8 mouse cellular contexts compared by ENCODE assay signal in genomic region chr4:40947565-40948159, GRCm38 (mm10). TPM values are rescaled to one million over a fixed set of nuclear protein-coding genes. Genes with fewer than 3 reads are reported as not detected.
DNase-seq lines count a peak whose midpoint lies in the region; ATAC-seq and TF ChIP-seq lines count a peak whose summit lies in the region.

No protein-coding gene starts in this region.

- H3K4me2 ChIP-seq in heart, embryonic 11.5 days, result peak overlapping the region; percentile 72
- H3K4me2 ChIP-seq in embryonic facial prominence, embryonic 14.5 days (ENCODE audit: low read depth, low read length), result peak overlapping the region; percentile 74
- peak overlapping the region; percentile 55 for H3K4me2 ChIP-seq in limb, embryonic 11.5 days (ENCODE audit: low read depth, severe bottlenecking)

- DNase-seq in heart, adult 18-20 months, result no peak
- peak; percentile 19 for DNase-seq in embryonic facial prominence, embryonic 14.5 days (ENCODE audit: low spot score)
- no peak for DNase-seq in limb, embryonic 11.5 days (ENCODE audit: low spot score)
- DNase-seq in neural tube, embryonic 10.5 days (ENCODE audit: extremely low spot score, low spot score), result peak; percentile 84
- no peak for DNase-seq in B cell, adult 2 months
- no peak for DNase-seq in frontal cortex, postnatal 25 days (ENCODE audit: low spot score in 2 of 2)

- H3K79me2 ChIP-seq in C2C12 (ENCODE audit: control insufficient read depth, insufficient read depth), result peaks cover 57% of the 10 kb centered on the region

- peaks cover 17% of the 10 kb centered on the region for H3K4me1 ChIP-seq in heart, embryonic 11.5 days (ENCODE audit: control insufficient read depth, insufficient read depth, low read length)
- peaks cover 17% of the 10 kb centered on the region for H3K4me1 ChIP-seq in embryonic facial prominence, embryonic 14.5 days (ENCODE audit: control insufficient read depth, insufficient read depth, low read length)
- peaks cover 7% of the 10 kb centered on the region; the same call in 1 of the 2 replicates for H3K4me1 ChIP-seq in limb, embryonic 11.5 days (ENCODE audit: control insufficient read depth, insufficient read depth, low read length)

- H3K27me3 ChIP-seq in heart, embryonic 11.5 days (ENCODE audit: control insufficient read depth, insufficient read depth, low read length), result no peaks in the 10 kb centered on the region
- H3K27me3 ChIP-seq in C2C12 (ENCODE audit: control insufficient read depth, insufficient read depth, insufficient read length), result no peaks in the 10 kb centered on the region
- no peaks in the 10 kb centered on the region for H3K27me3 ChIP-seq in embryonic facial prominence, embryonic 14.5 days (replicated peaks; ENCODE audit: control insufficient read depth, insufficient read depth, low read length)
- no peaks in the 10 kb centered on the region for H3K27me3 ChIP-seq in limb, embryonic 11.5 days (ENCODE audit: control insufficient read depth, insufficient read depth, low read length)

- peak overlapping the region; percentile 93 for H3K9ac ChIP-seq in heart, embryonic 11.5 days (ENCODE audit: low read depth, low read length)
- H3K9ac ChIP-seq in embryonic facial prominence, embryonic 14.5 days (ENCODE audit: low read depth, low read length), result peak overlapping the region; percentile 94
- H3K9ac ChIP-seq in limb, embryonic 11.5 days (ENCODE audit: low read length), result peak overlapping the region; percentile 89

- H3K36me3 ChIP-seq in heart, embryonic 11.5 days (ENCODE audit: control insufficient read depth, insufficient read depth, low read length), result peaks cover 30% of the 10 kb centered on the region
- peaks cover 62% of the 10 kb centered on the region for H3K36me3 ChIP-seq in C2C12 (ENCODE audit: control insufficient read depth, insufficient read depth)
- peaks cover 59% of the 10 kb centered on the region for H3K36me3 ChIP-seq in embryonic facial prominence, embryonic 14.5 days (ENCODE audit: control insufficient read depth, insufficient read depth, low read length)
- H3K36me3 ChIP-seq in limb, embryonic 11.5 days (ENCODE audit: control insufficient read depth, insufficient read depth, low read length), result peaks cover 3% of the 10 kb centered on the region; the same call in 1 of the 2 replicates

- peak overlapping the region; percentile 84 for H3K27ac ChIP-seq in heart, embryonic 11.5 days (ENCODE audit: low read depth, low read length)
- peak overlapping the region; percentile 83 for H3K27ac ChIP-seq in embryonic facial prominence, embryonic 14.5 days (replicated peaks; ENCODE audit: low read depth, low read length)
- peak overlapping the region; percentile 32; the same call in 1 of the 2 replicates for H3K27ac ChIP-seq in limb, embryonic 11.5 days (replicated peaks; ENCODE audit: low read depth, low read length)

- no peak for TF ChIP-seq CTCF in C2C12 (IDR thresholded peaks at IDR 0.05; ENCODE audit: control insufficient read depth, insufficient read depth, insufficient read length)

- no peaks in the 10 kb centered on the region for H3K9me3 ChIP-seq in heart, embryonic 11.5 days (replicated peaks; ENCODE audit: control insufficient read depth, low read length)
- no peaks in the 10 kb centered on the region for H3K9me3 ChIP-seq in embryonic facial prominence, embryonic 14.5 days (ENCODE audit: control insufficient read depth, low read length)
- H3K9me3 ChIP-seq in limb, embryonic 11.5 days (ENCODE audit: control insufficient read depth, low read length), result no peaks in the 10 kb centered on the region

- peaks cover 37% of the 10 kb centered on the region for H3K79me3 ChIP-seq in C2C12 (ENCODE audit: low read depth)

- peak; percentile 20 for ATAC-seq in heart, embryonic 11.5 days (replicated peaks; ENCODE audit: insufficient number of reproducible peaks, low FRiP score, low TSS enrichment)
- ATAC-seq in embryonic facial prominence, embryonic 14.5 days (ENCODE audit: low read depth), result peak; percentile 4; the same call in 1 of the 2 replicates
- peak; percentile 73 for ATAC-seq in limb, embryonic 11.5 days (ENCODE audit: insufficient number of reproducible peaks, low FRiP score, low TSS enrichment, low read depth)

- H3K4me3 ChIP-seq in heart, embryonic 11.5 days (ENCODE audit: low read depth, low read length), result peak overlapping the region; percentile 97
- H3K4me3 ChIP-seq in C2C12 (ENCODE audit: insufficient read depth, poor library complexity, severe bottlenecking), result peak overlapping the region; percentile 60
- peak overlapping the region; percentile 96 for H3K4me3 ChIP-seq in embryonic facial prominence, embryonic 14.5 days (ENCODE audit: low read depth, low read length)
- peak overlapping the region; percentile 81 for H3K4me3 ChIP-seq in limb, embryonic 11.5 days (ENCODE audit: low read depth, low read length)

- H3ac ChIP-seq in C2C12 (ENCODE audit: control insufficient read depth, insufficient read length, low read depth), result peak overlapping the region; percentile 87

- WGBS in heart, embryonic 11.5 days (ENCODE audit: insufficient replicate concordance), result under 1% methylated on average over 40 of the region's 40 CpGs
- WGBS in embryonic facial prominence, embryonic 14.5 days, result under 1% methylated on average over 27 of the region's 40 CpGs
- under 1% methylated on average over 40 of the region's 40 CpGs for WGBS in limb, embryonic 11.5 days

TF ChIP-seq in C2C12, 6 proteins besides CTCF, POLR2A, EP300 and RAD21:
- TF ChIP-seq USF1 (IDR thresholded peaks at IDR 0.05; ENCODE audit: low read depth) (no peak), MYOD1 (IDR thresholded peaks at IDR 0.05; ENCODE audit: control insufficient read depth, insufficient read length, low read depth) (no peak), MYOG (IDR thresholded peaks at IDR 0.05; ENCODE audit: control insufficient read depth, extremely low read depth, insufficient read length) (no peak), FOSL1 (IDR thresholded peaks at IDR 0.05; ENCODE audit: insufficient read depth, low read length, poor library complexity, severe bottlenecking) (no peak)
TF ChIP-seq in C2C12: peak in this region for 0.

RNA-seq across cellular contexts. Expression of gene Bag1, which starts 0.4 kb away (rescaled TPM):
- polyA plus RNA-seq in heart, embryonic 11.5 days (2014; fragmentation: Nextera tagmentation; extraction: Ambion mirVana), result 199 and 217 TPM in 2 replicates
- total RNA-seq in heart, adult 18-20 months (2021), result 100 to 1,000 TPM; 273 to 283 TPM
- polyA plus RNA-seq in C2C12 (2012; fragmentation: generic; extraction: Trizol), result 170 TPM
- polyA plus RNA-seq in embryonic facial prominence, embryonic 14.5 days (2014; fragmentation: Nextera tagmentation; extraction: Ambion mirVana), result 232 and 240 TPM in 2 replicates
- polyA plus RNA-seq in limb, embryonic 11.5 days (2014; fragmentation: Nextera tagmentation; extraction: Ambion mirVana), result 254 and 256 TPM in 2 replicates

RNA-seq across cellular contexts. Expression of gene Chmp5, which starts 0.5 kb away (rescaled TPM):
- 78.2 and 90.4 TPM in 2 replicates for polyA plus RNA-seq in heart, embryonic 11.5 days (2014; fragmentation: Nextera tagmentation; extraction: Ambion mirVana)
- total RNA-seq in heart, adult 18-20 months (2021), result 10 to 100 TPM; 37.4 to 38.6 TPM
- polyA plus RNA-seq in C2C12 (2012; fragmentation: generic; extraction: Trizol), result 48.8 TPM
- 103 TPM in 2 replicates for polyA plus RNA-seq in embryonic facial prominence, embryonic 14.5 days (2014; fragmentation: Nextera tagmentation; extraction: Ambion mirVana)
- polyA plus RNA-seq in limb, embryonic 11.5 days (2014; fragmentation: Nextera tagmentation; extraction: Ambion mirVana), result 110 and 115 TPM in 2 replicates

RNA-seq across cellular contexts. Expression of gene Nfx1, which starts 23.0 kb away (rescaled TPM):
- 67.7 and 68.3 TPM in 2 replicates for polyA plus RNA-seq in heart, embryonic 11.5 days (2014; fragmentation: Nextera tagmentation; extraction: Ambion mirVana)
- 10 to 100 TPM; 21.2 to 21.8 TPM for total RNA-seq in heart, adult 18-20 months (2021)
- 29.0 TPM for polyA plus RNA-seq in C2C12 (2012; fragmentation: generic; extraction: Trizol)
- polyA plus RNA-seq in embryonic facial prominence, embryonic 14.5 days (2014; fragmentation: Nextera tagmentation; extraction: Ambion mirVana), result 78.4 and 85.0 TPM in 2 replicates
- polyA plus RNA-seq in limb, embryonic 11.5 days (2014; fragmentation: Nextera tagmentation; extraction: Ambion mirVana), result 99.6 and 111 TPM in 2 replicates

RNA-seq across cellular contexts. Expression of gene Spink4, which starts 27.8 kb away (rescaled TPM):
- 5.9 and 7.9 TPM in 2 replicates for polyA plus RNA-seq in heart, embryonic 11.5 days (2014; fragmentation: Nextera tagmentation; extraction: Ambion mirVana)
- not detected for total RNA-seq in heart, adult 18-20 months (2021)
- polyA plus RNA-seq in C2C12 (2012; fragmentation: generic; extraction: Trizol), result not detected
- 0.84 TPM in 1 of 2 replicates, not detected in the other for polyA plus RNA-seq in embryonic facial prominence, embryonic 14.5 days (2014; fragmentation: Nextera tagmentation; extraction: Ambion mirVana)
- not detected in 2 replicates for polyA plus RNA-seq in limb, embryonic 11.5 days (2014; fragmentation: Nextera tagmentation; extraction: Ambion mirVana)

Comparison
In these comparisons a context has a peak if more than half of its experiments do, and no peak if none do; other contexts are left out.
1. ATAC-seq: peak in every context shown above with its lines; median percentile 73 in limb, embryonic 11.5 days; 20 in heart, embryonic 11.5 days; 4 in embryonic facial prominence, embryonic 14.5 days.
2. H3K27ac ChIP-seq: peak in every context shown above with its lines; median percentile 84 in heart, embryonic 11.5 days; 83 in embryonic facial prominence, embryonic 14.5 days; 32 in limb, embryonic 11.5 days.
3. DNase-seq: peak in embryonic facial prominence, embryonic 14.5 days (single experiment) and neural tube, embryonic 10.5 days (single experiment); none in heart, adult 18-20 months (0 of 2), limb, embryonic 11.5 days (single experiment), B cell, adult 2 months (0 of 2) and frontal cortex, postnatal 25 days (0 of 2).
4. Peak in every context shown above with its lines, with median percentiles within 50 percentile points of each other: H3K4me2 ChIP-seq, H3K4me3 ChIP-seq and H3K9ac ChIP-seq.